Mouse (Mus musculus): ENCODE measurements around the gene Nup88. TPM values are rescaled to one million over a fixed set of nuclear protein-coding genes. Genes with fewer than 3 reads are reported as not detected.

Nup88 gene
- polyA plus RNA-seq, 1 experiment from 2014 or later, result 107 TPM

- Histone ChIP-seq H3K36me3 (ENCODE audit: control insufficient read depth, insufficient read depth, low read length) (peaks cover 20% of the 10 kb centered on the region), H3K9ac (ENCODE audit: low read length) (no peak overlapping the region), H3K4me2 (ENCODE audit: low read depth, low read length) (no peak overlapping the region), H3K4me3 (replicated peaks; ENCODE audit: low read length) (no peak overlapping the region), H3K9me3 (replicated peaks; ENCODE audit: control insufficient read depth, low read length) (peaks cover 3% of the 10 kb centered on the region; the same call in 1 of the 2 replicates), H3K27me3 (ENCODE audit: control insufficient read depth, insufficient read depth, low read length) (no peaks in the 10 kb centered on the region), H3K27ac (ENCODE audit: low read length) (no peak overlapping the region), H3K4me1 (ENCODE audit: control insufficient read depth, insufficient read depth, low read length) (no peaks in the 10 kb centered on the region)
- WGBS, result 82% methylated on average over 3 of the region's 3 CpGs
- no peak for ATAC-seq (ENCODE audit: insufficient read depth, low FRiP score)
These were observed 72.1 kb downstream of the Nup88 start for GRCm38 (mm10) chr11:70897680-70898079.

Other genes starting within 250 kb of the Nup88 start
- 5.0 and 5.9 TPM in 2 replicates for gene Zfp3, start 205.8 kb downstream of the Nup88 start, polyA plus RNA-seq (2015; fragmentation: Nextera tagmentation; extraction: Ambion mirVana)
- 0.66 TPM in 1 of 2 replicates, not detected in the other for gene Scimp, start 157.4 kb downstream of the Nup88 start, polyA plus RNA-seq (2015; fragmentation: Nextera tagmentation; extraction: Ambion mirVana)
- 22.2 and 27.5 TPM in 2 replicates for gene Rabep1, start 125.2 kb downstream of the Nup88 start, polyA plus RNA-seq (2015; fragmentation: Nextera tagmentation; extraction: Ambion mirVana)
- 66.1 and 72.2 TPM in 2 replicates for gene Rpain, start 240 bp upstream of the Nup88 start, polyA plus RNA-seq (2015; fragmentation: Nextera tagmentation; extraction: Ambion mirVana)
- gene C1qbp, start 13.1 kb upstream of the Nup88 start, polyA plus RNA-seq (2015; fragmentation: Nextera tagmentation; extraction: Ambion mirVana), result 211 and 239 TPM in 2 replicates
- 16.4 and 16.5 TPM in 2 replicates for gene Dhx33, start 34.5 kb upstream of the Nup88 start, polyA plus RNA-seq (2015; fragmentation: Nextera tagmentation; extraction: Ambion mirVana)
- gene Mis12, start 49.6 kb upstream of the Nup88 start, polyA plus RNA-seq (2015; fragmentation: Nextera tagmentation; extraction: Ambion mirVana), result 38.2 and 41.9 TPM in 2 replicates
- 51.2 and 63.1 TPM in 2 replicates for gene Derl2, start 49.9 kb upstream of the Nup88 start, polyA plus RNA-seq (2015; fragmentation: Nextera tagmentation; extraction: Ambion mirVana)
- gene 6330403K07Rik, start 63.5 kb upstream of the Nup88 start, polyA plus RNA-seq (2015; fragmentation: Nextera tagmentation; extraction: Ambion mirVana), result 62.5 and 63.1 TPM in 2 replicates
- 0.26 and 0.32 TPM in 2 replicates for gene Nlrp1a, start 174.7 kb upstream of the Nup88 start, polyA plus RNA-seq (2015; fragmentation: Nextera tagmentation; extraction: Ambion mirVana)

Measured in stomach, embryonic 16.5 days (tissue).